Mouse (Mus musculus): ENCODE measurements around the gene Ppp1r3d. TPM values are rescaled to one million over a fixed set of nuclear protein-coding genes. Genes with fewer than 3 reads are reported as not detected.

Ppp1r3d gene
- total RNA-seq, 2 experiments from 2014 or later = 25.1 to 25.9 TPM

GRCm38 (mm10) chr2:178413481-178414260 is 601 bp downstream of the Ppp1r3d start:
- DNase-seq = peak; percentile 49

- no peak for DNase-seq
Measured at GRCm38 (mm10) chr2:178413081-178413480, 1.2 kb downstream of the Ppp1r3d start.

GRCm38 (mm10) chr2:178412598-178412997 is 1.7 kb downstream of the Ppp1r3d start:
- peak; percentile 68 for DNase-seq

GRCm38 (mm10) chr2:178410286-178410685 is 4.0 kb downstream of the Ppp1r3d start:
- no peak for DNase-seq

- no peak for DNase-seq
Measured at GRCm38 (mm10) chr2:178409024-178409423, 5.2 kb downstream of the Ppp1r3d start.

- no peak for DNase-seq
Measured at GRCm38 (mm10) chr2:178407053-178407815, 7.0 kb downstream of the Ppp1r3d start, which contains the start of gene Sycp2. TSS of gene Sycp2 (minus strand) at chr2:178407685.

Other genes with a start within 250 kb of the Ppp1r3d start
- gene Sycp2, start 6.8 kb downstream of the Ppp1r3d start, total RNA-seq (2021) = 1 to 10 TPM; 2.1 to 3.1 TPM
- gene Fam217b, start 52 bp upstream of the Ppp1r3d start, total RNA-seq (2021) = 10 to 100 TPM; 12.6 to 14.0 TPM
- under 1 TPM; 0.12 to 0.25 TPM for gene Cdh26, start 16.1 kb upstream of the Ppp1r3d start, total RNA-seq (2021)